Mouse (Mus musculus) brain, embryonic 14.5 days (tissue): ENCODE measurements around the gene Sntb2.

Experiments
- CTCF ChIP-seq: fragments of 200-500 bp; IDR thresholded peaks from 2 replicates; pipeline ENCODE4 v1.5.1; 2012; ENCODE audit warnings: inconsistent platforms, mild to moderate bottlenecking, moderate library complexity, borderline replicate concordance; ENCODE audit not compliant: insufficient read depth, insufficient read length; ENCODE audit errors: extremely low read depth
- POLR2A ChIP-seq: fragments of 200-500 bp; IDR thresholded peaks from 2 replicates; pipeline ENCODE4 v1.6.1; 2012; ENCODE audit warnings: mild to moderate bottlenecking, inconsistent platforms, borderline replicate concordance; ENCODE audit not compliant: poor library complexity, insufficient read depth, insufficient read length, severe bottlenecking; ENCODE audit errors: extremely low read depth

DNA sequence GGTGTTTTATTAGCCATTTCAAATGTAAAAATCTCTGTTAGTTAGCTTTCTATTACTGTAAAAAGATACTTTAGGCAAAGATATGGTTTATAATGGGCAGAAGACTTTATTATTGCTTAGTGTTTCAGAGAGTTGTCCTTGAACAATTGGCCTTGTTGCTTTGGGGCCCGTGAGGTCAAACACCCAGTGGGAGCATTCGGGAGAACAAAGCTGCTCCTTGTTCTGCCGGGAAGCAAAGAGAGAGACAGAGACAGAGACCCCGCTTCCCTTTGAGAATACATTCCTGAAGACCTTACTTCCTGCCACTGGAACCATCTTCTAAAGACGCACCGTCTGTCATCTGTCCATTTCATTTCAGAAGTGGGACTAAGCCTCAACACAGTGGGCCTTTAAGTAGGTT lies 27.8 kb downstream of the Sntb2 start:
- TF ChIP-seq CTCF (no peak), POLR2A (no peak)
